Mouse (Mus musculus) kidney, embryonic 14.5 days (tissue): ENCODE measurements around the gene Ctf2. TPM values are rescaled to one million over a fixed set of nuclear protein-coding genes. Genes with fewer than 3 reads are reported as not detected.

Source experiments
- ATAC-seq: fragments of 200-750 bp; cut with Nextera tagmentation; 2 replicates; pipeline ENCODE4 v1.8.0; 2017; ENCODE audit warnings: moderate number of reproducible peaks, mild to moderate bottlenecking, moderate TSS enrichment, moderate library complexity; ENCODE audit not compliant: low FRiP score, low TSS enrichment
- H3K27ac ChIP-seq: fragments of 300-500 bp; sonication (generic); 2 replicates; pipeline ENCODE4 v1.5.1; 2014; ENCODE audit warnings: low read depth, mild to moderate bottlenecking, low read length, moderate library complexity, mixed read lengths
- H3K27me3 ChIP-seq: fragments of 300-500 bp; sonication (generic); 2 replicates; pipeline ENCODE4 v1.6.1; 2014; ENCODE audit warnings: mild to moderate bottlenecking, low read length; ENCODE audit not compliant: control insufficient read depth, insufficient read depth
- H3K36me3 ChIP-seq: fragments of 300-500 bp; sonication (generic); 2 replicates; pipeline ENCODE4 v1.6.1; 2014; ENCODE audit warnings: low read length, mixed read lengths; ENCODE audit not compliant: control insufficient read depth, insufficient read depth
- H3K4me1 ChIP-seq: fragments of 300-500 bp; sonication (generic); 2 replicates; pipeline ENCODE4 v1.6.1; 2014; ENCODE audit warnings: low read length, mixed read lengths; ENCODE audit not compliant: control insufficient read depth, insufficient read depth
- H3K4me2 ChIP-seq: fragments of 300-500 bp; sonication (generic); replicated peaks from 2 replicates; pipeline ENCODE4 v1.6.1; 2014; ENCODE audit warnings: low read depth, mild to moderate bottlenecking, low read length
- H3K4me3 ChIP-seq: fragments of 300-500 bp; sonication (generic); 2 replicates; pipeline ENCODE4 v1.5.1; 2014; ENCODE audit warnings: mild to moderate bottlenecking, low read length
- H3K9ac ChIP-seq: fragments of 300-500 bp; sonication (generic); 2 replicates; pipeline ENCODE4 v1.6.1; 2014; ENCODE audit warnings: low read depth, mild to moderate bottlenecking, low read length, moderate library complexity
- H3K9me3 ChIP-seq: fragments of 300-500 bp; sonication (generic); 2 replicates; pipeline ENCODE4 v1.6.1; 2016; ENCODE audit warnings: low read length; ENCODE audit not compliant: control insufficient read depth
- WGBS: fragments of 180-500 bp; shearing (Covaris S2); extraction: QIAGEN DNeasy Blood & Tissue Kit; methylation state at CpG from one replicate; pipeline ENCODE4 v1.1.7; 2014; 5-methylcytosine and 5-hydroxymethylcytosine counted together
- polyA plus RNA-seq: library from polyadenylated mRNA; unstranded; fragments of >200 nt; fragmentation: Nextera tagmentation; extraction: Ambion mirVana; gene quantifications from 2 replicates; pipeline ENCODE4 v1.2.1, GENCODE M21; 2014

Gene Ctf2
- polyA plus RNA-seq, 1 experiment from 2014 or later, result 0.55 TPM

DNA sequence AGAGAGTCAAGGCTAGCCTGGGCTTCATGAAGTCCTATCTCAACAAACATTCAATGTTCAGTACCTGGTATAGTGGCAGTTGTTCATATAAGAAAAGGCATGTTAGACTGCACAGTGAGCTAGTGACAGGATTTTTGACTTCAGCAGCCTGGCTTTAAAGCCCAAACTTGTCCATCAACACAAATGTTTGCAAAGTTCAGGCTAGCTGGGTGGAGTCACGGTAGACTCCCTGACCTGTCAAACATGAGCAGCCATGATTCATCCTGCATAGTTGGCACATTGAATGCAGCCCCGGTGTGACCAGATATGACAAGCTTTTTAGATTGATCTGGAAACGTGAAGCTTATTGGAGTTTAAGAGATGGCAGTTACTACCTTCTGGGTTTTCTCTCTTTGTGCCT, 40.1 kb upstream of the Ctf2 start:
- Histone ChIP-seq H3K36me3 (peaks cover 12% of the 10 kb centered on the region), H3K9me3 (no peaks in the 10 kb centered on the region), H3K27ac (no peak overlapping the region), H3K4me2 (no peak overlapping the region), H3K4me1 (peaks cover 16% of the 10 kb centered on the region), H3K27me3 (no peaks in the 10 kb centered on the region), H3K4me3 (no peak overlapping the region), H3K9ac (no peak overlapping the region)
- ATAC-seq, result no peak
- WGBS, result 83% methylated on average over 3 of the region's 3 CpGs

- Histone ChIP-seq H3K4me3 (peak overlapping the region; percentile 47; the same call in 1 of the 2 replicates), H3K9me3 (no peaks in the 10 kb centered on the region), H3K4me1 (peaks cover 16% of the 10 kb centered on the region), H3K27me3 (no peaks in the 10 kb centered on the region), H3K27ac (no peak overlapping the region), H3K4me2 (peak overlapping the region; percentile 89), H3K36me3 (peaks cover 19% of the 10 kb centered on the region), H3K9ac (peak overlapping the region; percentile 69; the same call in 1 of the 2 replicates)
- ATAC-seq, result no peak
- WGBS, result 67% methylated on average over 5 of the region's 5 CpGs
Observed at GRCm38 (mm10) chr7:127771262-127771661, 39.3 kb upstream of the Ctf2 start.

DNA sequence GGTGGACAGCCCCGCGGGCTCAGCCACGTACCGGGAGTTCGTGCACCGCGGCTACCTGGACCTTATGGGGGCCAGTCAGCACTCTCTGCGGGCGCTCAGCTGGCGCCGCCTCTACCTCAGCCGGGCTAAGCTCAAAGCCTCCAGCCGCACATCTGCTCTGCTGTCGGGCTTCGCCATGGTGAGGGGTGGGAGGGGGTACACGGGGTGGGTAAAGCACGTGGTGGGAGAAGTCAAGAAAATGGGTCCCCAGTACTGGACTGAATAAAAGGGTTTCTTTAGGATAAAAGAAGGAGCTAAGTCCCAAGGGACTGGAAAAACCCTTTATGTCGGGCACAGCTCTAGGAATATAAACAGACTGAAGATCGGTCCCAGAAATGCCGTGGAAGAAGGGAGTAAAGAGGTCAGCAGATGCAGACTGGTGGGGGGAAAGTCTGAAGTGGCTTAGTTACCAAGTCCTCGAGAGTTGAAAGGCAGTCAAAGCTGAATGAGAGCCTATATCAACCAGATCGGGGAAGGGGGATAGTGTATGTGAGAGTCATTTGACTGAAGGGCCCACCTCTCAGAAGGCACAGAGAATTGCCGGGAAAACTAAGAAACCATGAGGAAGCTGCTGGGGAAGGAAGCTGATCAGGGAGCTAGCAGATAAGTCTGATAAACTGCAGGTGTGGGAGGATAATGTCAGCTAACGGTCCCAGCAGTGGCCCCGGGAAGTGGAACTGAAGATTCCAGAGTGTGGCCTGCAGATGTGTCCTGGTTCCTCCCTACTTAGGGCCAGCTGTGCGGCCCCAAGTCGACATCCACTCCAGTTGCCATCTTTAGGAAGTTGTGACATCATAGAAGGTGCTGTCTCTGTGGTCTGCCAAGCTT, 38.3 kb upstream of the Ctf2 start:
- 1% methylated on average over 27 of the region's 27 CpGs for WGBS
- Histone ChIP-seq H3K27ac (peak overlapping the region; percentile 94), H3K4me3 (peak overlapping the region; percentile 47), H3K4me1 (peaks cover 16% of the 10 kb centered on the region), H3K4me2 (peak overlapping the region; percentile 89), H3K36me3 (peaks cover 29% of the 10 kb centered on the region), H3K9ac (peak overlapping the region; percentile 69), H3K9me3 (no peaks in the 10 kb centered on the region), H3K27me3 (no peaks in the 10 kb centered on the region)
- ATAC-seq, result peak; percentile 32

DNA sequence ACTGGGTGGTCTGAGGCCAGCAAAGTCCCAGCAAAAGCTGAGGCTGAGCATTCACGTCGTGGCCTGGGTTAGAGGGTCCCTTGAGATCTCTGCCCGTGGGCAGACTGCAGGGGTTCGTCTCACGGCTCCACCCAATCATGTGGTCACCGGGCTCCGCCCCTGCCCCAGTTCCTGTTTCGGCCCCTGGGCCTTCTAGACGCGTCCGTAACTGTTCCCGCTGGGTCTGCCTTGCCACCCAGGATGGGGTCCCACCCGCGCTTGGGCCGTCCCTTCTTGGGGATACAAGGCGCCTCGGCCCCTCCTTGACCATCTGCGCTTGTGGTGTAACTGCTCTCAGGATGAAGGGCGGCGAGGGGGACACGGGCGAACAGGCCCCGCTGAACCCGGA, 37.7 kb upstream of the Ctf2 start, which contains the start of gene Orai3:
Gene Orai3 (plus strand): TSS at position 165 of the 388 bp plus-strand sequence.
- Histone ChIP-seq H3K27me3 (no peaks in the 10 kb centered on the region), H3K4me2 (peak within 1 kb of the TSS; percentile 89), H3K4me3 (peak within 1 kb of the TSS; percentile 47), H3K4me1 (peaks cover 16% of the 10 kb centered on the region), H3K9me3 (no peaks in the 10 kb centered on the region), H3K36me3 (peaks cover 36% of the 10 kb centered on the region), H3K27ac (peak within 1 kb of the TSS; percentile 94), H3K9ac (peak within 1 kb of the TSS; percentile 69)
- under 1% methylated on average over 24 of the region's 24 CpGs for WGBS
- ATAC-seq, result peak; percentile 77

GRCm38 (mm10) chr7:127768997-127769593, 37.1 kb upstream of the Ctf2 start:
- Histone ChIP-seq H3K27me3 (no peaks in the 10 kb centered on the region), H3K36me3 (peaks cover 41% of the 10 kb centered on the region), H3K27ac (peak overlapping the region; percentile 94), H3K4me3 (peak overlapping the region; percentile 47), H3K4me1 (peaks cover 16% of the 10 kb centered on the region), H3K9me3 (no peaks in the 10 kb centered on the region), H3K9ac (peak overlapping the region; percentile 69), H3K4me2 (peak overlapping the region; percentile 89)
- WGBS, result under 1% methylated on average over 16 of the region's 16 CpGs
- ATAC-seq, result peak; percentile 91

DNA sequence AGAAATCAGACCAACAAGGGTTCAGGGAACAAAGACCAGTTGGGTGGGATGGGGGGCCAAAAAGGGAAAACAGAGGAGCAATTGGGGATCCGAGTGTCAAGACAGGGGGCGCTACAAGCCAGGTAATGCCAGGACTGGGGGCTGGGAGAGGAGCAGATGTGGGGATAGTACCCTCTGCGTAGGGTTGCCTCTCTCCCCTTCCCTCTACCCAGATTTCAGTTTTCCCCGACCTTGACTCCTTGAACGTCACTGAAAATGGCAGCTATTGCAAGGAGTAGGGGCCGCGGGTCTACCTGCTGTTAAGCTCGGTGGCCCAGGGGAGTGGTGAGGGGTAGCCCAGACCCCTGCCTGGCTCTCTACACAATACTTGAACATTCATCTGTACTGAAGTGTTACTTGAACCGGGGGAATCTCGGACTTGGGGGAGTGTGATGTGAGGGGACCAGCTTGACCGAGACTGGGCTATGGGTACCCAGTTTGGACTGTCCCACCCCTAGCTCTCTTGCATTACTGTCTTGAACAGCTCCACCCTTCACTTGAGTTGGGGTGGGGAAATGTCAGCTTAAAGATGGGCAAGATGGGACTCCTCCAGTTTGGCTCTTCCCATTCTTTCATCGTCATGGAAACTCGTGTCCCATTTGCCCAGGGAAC, 36.5 kb upstream of the Ctf2 start:
- Histone ChIP-seq H3K4me1 (peaks cover 16% of the 10 kb centered on the region), H3K9me3 (no peaks in the 10 kb centered on the region), H3K27ac (0 out of 2 replicates have a peak overlapping the region, but pooled peaks have one; percentile 47), H3K36me3 (peaks cover 47% of the 10 kb centered on the region), H3K4me2 (no peak overlapping the region), H3K4me3 (no peak overlapping the region), H3K27me3 (no peaks in the 10 kb centered on the region), H3K9ac (no peak overlapping the region)
- ATAC-seq, result no peak
- WGBS, result 53% methylated on average over 13 of the region's 13 CpGs

- Histone ChIP-seq H3K27ac (no peak overlapping the region), H3K4me2 (no peak overlapping the region), H3K36me3 (peaks cover 52% of the 10 kb centered on the region), H3K27me3 (no peaks in the 10 kb centered on the region), H3K9ac (no peak overlapping the region), H3K4me1 (peaks cover 16% of the 10 kb centered on the region), H3K4me3 (no peak overlapping the region), H3K9me3 (no peaks in the 10 kb centered on the region)
- 93% methylated on average over 19 of the region's 19 CpGs for WGBS
- ATAC-seq, result no peak
Observed at GRCm38 (mm10) chr7:127767671-127768345, 35.8 kb upstream of the Ctf2 start.

DNA sequence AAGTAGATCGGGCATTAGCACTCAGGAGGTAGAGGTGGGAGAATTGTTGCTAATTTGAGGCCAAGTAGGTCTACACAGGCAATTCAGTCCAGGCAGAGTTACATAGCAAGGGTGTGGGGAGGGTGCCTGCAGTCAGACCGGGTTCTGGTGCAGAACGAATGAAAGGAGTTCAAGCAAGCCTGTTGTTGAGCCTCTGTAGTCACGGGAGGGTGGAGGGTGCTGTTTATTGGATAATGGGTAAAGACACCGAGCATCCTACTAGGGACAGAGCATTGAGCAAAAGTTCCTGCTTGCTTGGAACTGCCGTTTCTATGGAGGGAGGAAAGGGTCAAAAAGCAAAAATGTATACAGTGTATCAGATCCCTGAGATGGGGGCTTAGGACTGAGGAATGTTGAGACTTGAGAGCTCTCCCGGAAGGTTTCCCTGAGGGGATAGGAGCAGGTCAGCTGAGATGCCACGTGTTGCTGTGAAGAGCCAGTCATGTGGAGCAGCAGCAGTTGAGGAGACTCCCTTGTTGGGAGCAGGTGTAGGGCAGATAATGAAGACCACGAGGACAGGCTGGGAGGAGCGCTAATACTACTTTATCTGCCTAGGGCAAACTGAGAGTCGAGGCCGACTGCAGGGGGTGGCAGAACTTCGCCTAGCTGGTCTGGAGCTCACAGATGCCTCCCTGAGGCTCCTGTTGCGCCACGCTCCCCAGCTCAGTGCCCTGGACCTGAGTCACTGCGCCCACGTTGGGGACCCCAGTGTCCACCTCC, 35.1 kb upstream of the Ctf2 start:
- Histone ChIP-seq H3K9me3 (no peaks in the 10 kb centered on the region), H3K4me1 (peaks cover 16% of the 10 kb centered on the region), H3K27me3 (no peaks in the 10 kb centered on the region), H3K27ac (no peak overlapping the region), H3K36me3 (peaks cover 58% of the 10 kb centered on the region), H3K9ac (no peak overlapping the region), H3K4me3 (no peak overlapping the region), H3K4me2 (no peak overlapping the region)
- WGBS, result 80% methylated on average over 17 of the region's 17 CpGs
- ATAC-seq, result no peak
